Mouse (Mus musculus) hindbrain, embryonic 15.5 days (tissue): Measurements from ENCODE around the gene Fam50b. TPM values are rescaled to one million over a fixed set of nuclear protein-coding genes. Genes with fewer than 3 reads are reported as not detected.

Experiments used
- ATAC-seq: fragments of 200-750 bp; cut with Nextera tagmentation; 2 replicates; pipeline ENCODE4 v1.8.0; 2017; ENCODE audit warnings: low read depth, moderate number of reproducible peaks, moderate TSS enrichment; ENCODE audit not compliant: low FRiP score
- H3K27ac ChIP-seq: fragments of 300-500 bp; sonication (generic); replicated peaks from 2 replicates; pipeline ENCODE4 v1.5.1; 2015; ENCODE audit warnings: mild to moderate bottlenecking, inconsistent platforms
- H3K27me3 ChIP-seq: fragments of 300-500 bp; sonication (generic); 2 replicates; pipeline ENCODE4 v1.6.1; 2015; ENCODE audit warnings: control low read depth, inconsistent platforms
- H3K36me3 ChIP-seq: fragments of 300-500 bp; sonication (generic); 2 replicates; pipeline ENCODE4 v1.6.1; 2015; ENCODE audit warnings: control low read depth, inconsistent platforms
- H3K4me1 ChIP-seq: fragments of 300-500 bp; sonication (generic); replicated peaks from 2 replicates; pipeline ENCODE4 v1.6.1; 2015; ENCODE audit warnings: control low read depth, inconsistent platforms
- H3K4me2 ChIP-seq: fragments of 300-500 bp; sonication (generic); 2 replicates; pipeline ENCODE4 v1.6.1; 2015; ENCODE audit warnings: moderate library complexity, mild to moderate bottlenecking, inconsistent platforms
- H3K4me3 ChIP-seq: fragments of 300-500 bp; sonication (generic); 2 replicates; pipeline ENCODE4 v1.5.1; 2015; ENCODE audit warnings: mild to moderate bottlenecking, inconsistent platforms
- H3K9ac ChIP-seq: fragments of 300-500 bp; sonication (generic); 2 replicates; pipeline ENCODE4 v1.6.1; 2015; ENCODE audit warnings: inconsistent platforms
- H3K9me3 ChIP-seq: fragments of 300-500 bp; sonication (generic); 2 replicates; pipeline ENCODE4 v1.6.1; 2016; ENCODE audit warnings: control low read depth, inconsistent platforms
- WGBS: fragments of 180-500 bp; shearing (Covaris S2); methylation state at CpG from one replicate; pipeline ENCODE4 v1.1.7; 2015; 5-methylcytosine and 5-hydroxymethylcytosine counted together
- polyA plus RNA-seq: library from polyadenylated mRNA; unstranded; fragments of >200 nt; fragmentation: Nextera tagmentation; extraction: Ambion mirVana; gene quantifications from 2 replicates; pipeline ENCODE4 v1.2.1, GENCODE M21; 2015

The Fam50b gene
- polyA plus RNA-seq, 1 experiment from 2014 or later = not detected

GRCm38 (mm10) chr13:34741254-34741653, 6.6 kb downstream of the Fam50b start:
- no peaks in the 10 kb centered on the region for H3K36me3 ChIP-seq
- H3K4me3 ChIP-seq = no peak overlapping the region
- no peaks in the 10 kb centered on the region for H3K4me1 ChIP-seq
- no peak overlapping the region for H3K4me2 ChIP-seq
- H3K27ac ChIP-seq = no peak overlapping the region
- H3K27me3 ChIP-seq = no peaks in the 10 kb centered on the region
- no peak overlapping the region for H3K9ac ChIP-seq
- 84% methylated on average over 9 of the region's 9 CpGs for WGBS
- no peaks in the 10 kb centered on the region for H3K9me3 ChIP-seq
- no peak for ATAC-seq

GRCm38 (mm10) chr13:34741813-34742568, 7.3 kb downstream of the Fam50b start:
- no peaks in the 10 kb centered on the region for H3K4me1 ChIP-seq
- H3K9me3 ChIP-seq = no peaks in the 10 kb centered on the region
- H3K4me3 ChIP-seq = no peak overlapping the region
- 83% methylated on average over 3 of the region's 3 CpGs for WGBS
- H3K27me3 ChIP-seq = no peaks in the 10 kb centered on the region
- no peak overlapping the region for H3K4me2 ChIP-seq
- H3K9ac ChIP-seq = no peak overlapping the region
- H3K27ac ChIP-seq = no peak overlapping the region
- ATAC-seq = no peak
- no peaks in the 10 kb centered on the region for H3K36me3 ChIP-seq

- Histone ChIP-seq H3K27me3 (no peaks in the 10 kb centered on the region), H3K4me2 (no peak overlapping the region), H3K9me3 (no peaks in the 10 kb centered on the region), H3K36me3 (no peaks in the 10 kb centered on the region), H3K9ac (no peak overlapping the region), H3K27ac (no peak overlapping the region), H3K4me3 (no peak overlapping the region), H3K4me1 (no peaks in the 10 kb centered on the region)
- ATAC-seq = no peak
- 96% methylated on average over 34 of the region's 34 CpGs for WGBS
Measured at GRCm38 (mm10) chr13:34746811-34747210, 12.2 kb downstream of the Fam50b start.

- Histone ChIP-seq H3K9ac (no peak overlapping the region), H3K4me3 (no peak overlapping the region), H3K4me1 (no peaks in the 10 kb centered on the region), H3K27me3 (no peaks in the 10 kb centered on the region), H3K36me3 (no peaks in the 10 kb centered on the region), H3K9me3 (no peaks in the 10 kb centered on the region), H3K27ac (no peak overlapping the region), H3K4me2 (no peak overlapping the region)
- WGBS = 57% methylated on average over 3 of the region's 3 CpGs
- ATAC-seq = no peak
Measured at GRCm38 (mm10) chr13:34748530-34748929, 13.9 kb downstream of the Fam50b start.

GRCm38 (mm10) chr13:34759202-34759601, 24.6 kb downstream of the Fam50b start:
- no peak overlapping the region for H3K9ac ChIP-seq
- no peak overlapping the region for H3K27ac ChIP-seq
- no peak overlapping the region for H3K4me2 ChIP-seq
- H3K9me3 ChIP-seq = no peaks in the 10 kb centered on the region
- H3K4me1 ChIP-seq = peaks cover 13% of the 10 kb centered on the region; the same call in 1 of the 2 replicates
- no peaks in the 10 kb centered on the region for H3K27me3 ChIP-seq
- H3K36me3 ChIP-seq = no peaks in the 10 kb centered on the region
- no peak overlapping the region for H3K4me3 ChIP-seq
- ATAC-seq = no peak
- WGBS = 98% methylated on average over 9 of the region's 9 CpGs

- no peak overlapping the region for H3K4me2 ChIP-seq
- no peak overlapping the region; the same call in 1 of the 2 replicates for H3K27ac ChIP-seq
- no peak overlapping the region for H3K9ac ChIP-seq
- H3K27me3 ChIP-seq = no peaks in the 10 kb centered on the region
- H3K4me1 ChIP-seq = peaks cover 13% of the 10 kb centered on the region; the same call in 1 of the 2 replicates
- no peak overlapping the region for H3K4me3 ChIP-seq
- ATAC-seq = no peak
- 12% methylated on average over 7 of the region's 7 CpGs for WGBS
- no peaks in the 10 kb centered on the region for H3K9me3 ChIP-seq
- no peaks in the 10 kb centered on the region for H3K36me3 ChIP-seq
Measured at GRCm38 (mm10) chr13:34760518-34761287, 26.1 kb downstream of the Fam50b start.

GRCm38 (mm10) chr13:34762136-34762535, 27.5 kb downstream of the Fam50b start:
- 57% methylated on average over 5 of the region's 5 CpGs for WGBS
- Histone ChIP-seq H3K4me1 (peaks cover 13% of the 10 kb centered on the region; the same call in 1 of the 2 replicates), H3K27me3 (no peaks in the 10 kb centered on the region), H3K9ac (no peak overlapping the region), H3K4me2 (no peak overlapping the region), H3K36me3 (no peaks in the 10 kb centered on the region), H3K9me3 (no peaks in the 10 kb centered on the region), H3K4me3 (no peak overlapping the region), H3K27ac (no peak overlapping the region)
- ATAC-seq = no peak

- H3K27me3 ChIP-seq = no peaks in the 10 kb centered on the region
- H3K9me3 ChIP-seq = no peaks in the 10 kb centered on the region
- H3K4me1 ChIP-seq = peaks cover 13% of the 10 kb centered on the region; the same call in 1 of the 2 replicates
- no peak overlapping the region for H3K9ac ChIP-seq
- 63% methylated on average over 4 of the region's 4 CpGs for WGBS
- no peak for ATAC-seq
- no peak overlapping the region for H3K27ac ChIP-seq
- H3K4me3 ChIP-seq = no peak overlapping the region
- no peaks in the 10 kb centered on the region for H3K36me3 ChIP-seq
- no peak overlapping the region for H3K4me2 ChIP-seq
Measured at GRCm38 (mm10) chr13:34762865-34763264, 28.2 kb downstream of the Fam50b start.

GRCm38 (mm10) chr13:34765269-34765668, 30.6 kb downstream of the Fam50b start:
- Histone ChIP-seq H3K4me2 (no peak overlapping the region), H3K4me1 (peaks cover 13% of the 10 kb centered on the region; the same call in 1 of the 2 replicates), H3K9me3 (no peaks in the 10 kb centered on the region), H3K27me3 (no peaks in the 10 kb centered on the region), H3K9ac (no peak overlapping the region), H3K4me3 (no peak overlapping the region), H3K27ac (no peak overlapping the region), H3K36me3 (no peaks in the 10 kb centered on the region)
- WGBS = 91% methylated on average over 5 of the region's 5 CpGs
- no peak for ATAC-seq

GRCm38 (mm10) chr13:34766572-34766971, 31.9 kb downstream of the Fam50b start:
- Histone ChIP-seq H3K36me3 (no peaks in the 10 kb centered on the region), H3K9ac (no peak overlapping the region), H3K4me2 (no peak overlapping the region), H3K9me3 (no peaks in the 10 kb centered on the region), H3K27ac (no peak overlapping the region), H3K4me3 (no peak overlapping the region), H3K27me3 (no peaks in the 10 kb centered on the region), H3K4me1 (0 out of 2 replicates have a peak, but pooled peaks cover 5% of the 10 kb centered on the region)
- WGBS = 78% methylated on average over 4 of the region's 4 CpGs
- ATAC-seq = no peak

- no peak overlapping the region for H3K4me3 ChIP-seq
- 74% methylated on average over 18 of the region's 18 CpGs for WGBS
- ATAC-seq = peak; percentile 74; the same call in 1 of the 2 replicates
Measured at GRCm38 (mm10) chr13:34767527-34768292, 33.1 kb downstream of the Fam50b start.

GRCm38 (mm10) chr13:34776767-34777166, 42.1 kb downstream of the Fam50b start:
- Histone ChIP-seq H3K9me3 (no peaks in the 10 kb centered on the region), H3K4me2 (no peak overlapping the region), H3K36me3 (no peaks in the 10 kb centered on the region), H3K27me3 (no peaks in the 10 kb centered on the region), H3K4me3 (no peak overlapping the region), H3K4me1 (no peaks in the 10 kb centered on the region), H3K9ac (no peak overlapping the region), H3K27ac (no peak overlapping the region)
- no peak for ATAC-seq
- WGBS = 42% methylated on average over 3 of the region's 3 CpGs

More at GRCm38 (mm10) chr13:34767527-34768292, 33.1 kb downstream of the Fam50b start:
- no peaks in the 10 kb centered on the region for H3K9me3 ChIP-seq
- H3K4me2 ChIP-seq = no peak overlapping the region
- no peaks in the 10 kb centered on the region for H3K4me1 ChIP-seq
- H3K36me3 ChIP-seq = no peaks in the 10 kb centered on the region
- no peak overlapping the region for H3K27ac ChIP-seq
- no peak overlapping the region for H3K9ac ChIP-seq
- H3K27me3 ChIP-seq = no peaks in the 10 kb centered on the region
